Mouse (Mus musculus) midbrain, embryonic 12.5 days (tissue): ENCODE data around the gene Med29. TPM values are rescaled to one million over a fixed set of nuclear protein-coding genes. Genes with fewer than 3 reads are reported as not detected.

Experiments used
- ATAC-seq: fragments of 200-750 bp; cut with Nextera tagmentation; 2 replicates; pipeline ENCODE4 v1.8.0; 2017; ENCODE audit warnings: low read depth, moderate TSS enrichment, moderate library complexity; ENCODE audit not compliant: low FRiP score
- H3K27ac ChIP-seq: fragments of 300-500 bp; sonication (generic); replicated peaks from 2 replicates; pipeline ENCODE4 v1.5.1; 2016; ENCODE audit warnings: mild to moderate bottlenecking
- H3K27me3 ChIP-seq: fragments of 300-500 bp; sonication (generic); 2 replicates; pipeline ENCODE4 v1.6.1; 2016; ENCODE audit warnings: mild to moderate bottlenecking
- H3K36me3 ChIP-seq: fragments of 300-500 bp; sonication (generic); 2 replicates; pipeline ENCODE4 v1.6.1; 2016
- H3K4me1 ChIP-seq: fragments of 300-500 bp; sonication (generic); 2 replicates; pipeline ENCODE4 v1.6.1; 2016
- H3K4me2 ChIP-seq: fragments of 300-500 bp; sonication (generic); replicated peaks from 2 replicates; pipeline ENCODE4 v1.6.1; 2016; ENCODE audit warnings: mild to moderate bottlenecking, moderate library complexity
- H3K4me3 ChIP-seq: fragments of 300-500 bp; sonication (generic); 2 replicates; pipeline ENCODE4 v1.5.1; 2016; ENCODE audit warnings: mild to moderate bottlenecking
- H3K9ac ChIP-seq: fragments of 300-500 bp; sonication (generic); replicated peaks from 2 replicates; pipeline ENCODE4 v1.6.1; 2016; ENCODE audit warnings: mild to moderate bottlenecking, moderate library complexity
- H3K9me3 ChIP-seq: fragments of 300-500 bp; sonication (generic); 2 replicates; pipeline ENCODE4 v1.6.1; 2016; ENCODE audit warnings: mild to moderate bottlenecking
- whole genome bisulfite sequencing: fragments of 180-500 bp; shearing (Covaris S2); methylation state at CpG from one replicate; pipeline ENCODE4 v1.1.7; 2016; 5-methylcytosine and 5-hydroxymethylcytosine counted together
- polyA plus RNA-seq: library from polyadenylated mRNA; unstranded; fragments of >200 nt; fragmentation: Nextera tagmentation; extraction: Ambion mirVana; gene quantifications from 2 replicates; pipeline ENCODE4 v1.2.1, GENCODE M21; 2016

Med29 gene
- polyA plus RNA-seq, 1 experiment from 2014 or later: 46.9 TPM

DNA sequence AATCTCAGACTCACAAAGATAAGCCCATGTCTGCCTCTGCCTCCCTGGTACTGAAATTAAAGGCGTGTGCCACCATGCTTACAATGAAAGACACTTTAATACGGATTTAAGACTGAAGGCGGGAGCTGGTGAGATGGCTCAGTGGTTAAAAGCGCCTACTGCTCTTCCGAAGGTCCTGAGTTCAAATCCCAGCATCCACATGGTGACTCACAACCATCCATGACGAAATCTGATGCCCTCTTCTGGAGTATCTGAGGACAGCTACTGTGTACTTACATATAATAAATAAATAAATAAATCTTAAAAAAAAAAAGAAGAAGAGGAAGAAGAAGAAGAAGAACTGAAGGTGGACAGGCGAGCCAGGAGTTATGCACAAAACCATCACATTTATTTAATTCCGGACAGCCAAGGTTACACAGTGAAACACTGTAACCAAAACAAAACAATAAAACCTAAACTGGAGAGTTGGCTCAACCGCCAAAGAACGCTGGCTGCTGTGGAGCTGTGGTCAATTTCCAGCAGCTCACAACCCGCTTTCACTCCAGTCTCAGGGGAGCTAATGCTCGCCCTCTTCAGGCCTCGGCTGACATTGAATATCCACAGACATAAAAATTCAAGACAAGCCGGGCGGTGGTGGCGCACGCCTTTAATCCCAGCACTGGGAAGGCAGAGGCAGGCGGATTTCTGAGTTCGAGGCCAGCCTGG, 53.1 kb downstream of the Med29 start:
- 80% methylated on average over 19 of the region's 19 CpGs for WGBS
- Histone ChIP-seq H3K4me1 (peaks cover 12% of the 10 kb centered on the region), H3K4me2 (peak overlapping the region; percentile 87), H3K27me3 (no peaks in the 10 kb centered on the region; the same call in 1 of the 2 replicates), H3K9me3 (no peaks in the 10 kb centered on the region), H3K9ac (peak overlapping the region; percentile 86), H3K27ac (peak overlapping the region; percentile 78), H3K4me3 (peak overlapping the region; percentile 97), H3K36me3 (0 out of 2 replicates have a peak, but pooled peaks cover 3% of the 10 kb centered on the region)
- no peak for ATAC-seq

DNA sequence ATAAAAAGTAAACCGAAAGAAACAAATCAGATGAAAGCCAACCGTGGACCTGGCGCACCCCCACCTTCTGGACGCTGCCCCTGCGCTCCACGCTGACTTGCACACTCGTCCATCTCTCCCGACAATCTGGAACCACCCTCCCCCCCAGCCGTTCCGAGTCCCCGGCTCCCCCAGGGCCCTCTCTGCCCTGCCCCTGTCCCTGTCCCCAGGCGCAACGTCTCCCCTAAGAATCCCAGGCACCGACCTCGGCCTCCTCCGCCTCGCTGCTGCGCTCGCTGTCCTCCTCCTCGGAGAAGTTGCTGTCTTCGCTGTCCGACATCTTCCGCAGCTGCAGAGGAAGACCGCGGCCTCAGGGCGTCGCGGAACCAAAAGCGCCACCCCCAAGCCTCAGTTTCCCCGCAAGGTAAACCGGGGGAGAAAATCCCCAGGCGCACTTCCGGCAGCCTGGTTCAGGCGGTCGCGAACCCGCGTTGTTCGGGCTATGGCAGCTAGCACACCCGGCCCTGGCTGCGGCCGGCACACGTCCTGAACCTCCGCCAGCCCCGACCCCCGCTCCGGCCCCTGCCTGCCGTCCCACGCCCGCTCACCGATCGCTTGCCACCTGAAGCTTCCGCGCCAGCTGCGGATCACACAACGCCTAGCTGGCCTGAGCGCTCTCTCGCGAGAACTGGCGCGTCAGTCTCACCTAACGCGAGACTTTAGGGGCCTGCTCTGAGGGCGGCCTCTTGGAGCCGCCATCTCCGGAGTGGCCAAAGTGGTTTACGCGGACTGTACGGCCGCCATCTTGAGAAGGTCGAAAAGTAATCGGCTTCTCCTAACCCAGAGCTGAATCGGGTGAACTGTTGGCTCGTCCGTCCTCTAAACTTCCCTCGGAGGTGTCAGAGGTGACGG, 54.2 kb downstream of the Med29 start, which contains the start of gene Supt5:
Supt5 (minus strand) TSS at position 639 of the 891 bp plus-strand sequence.
- 0 out of 2 replicates have a peak, but pooled peaks cover 3% of the 10 kb centered on the region for H3K36me3 ChIP-seq
- H3K27me3 ChIP-seq: no peaks in the 10 kb centered on the region; the same call in 1 of the 2 replicates
- peak; percentile 99 for ATAC-seq
- H3K4me3 ChIP-seq: peak within 1 kb of the TSS; percentile 97
- under 1% methylated on average over 76 of the region's 77 CpGs for WGBS
- H3K27ac ChIP-seq: peak within 1 kb of the TSS; percentile 83
- peaks cover 12% of the 10 kb centered on the region for H3K4me1 ChIP-seq
- peak within 1 kb of the TSS; percentile 86 for H3K9ac ChIP-seq
- peak within 1 kb of the TSS; percentile 87 for H3K4me2 ChIP-seq
- no peaks in the 10 kb centered on the region for H3K9me3 ChIP-seq

Other genes starting within 250 kb of the Med29 start
- 134 TPM in 2 replicates for gene Fbl, start 223.0 kb downstream of the Med29 start, polyA plus RNA-seq
- gene Dyrk1b, start 213.2 kb downstream of the Med29 start, polyA plus RNA-seq: 21.5 and 22.8 TPM in 2 replicates
- gene Eid2, start 124.8 kb downstream of the Med29 start, polyA plus RNA-seq: 5.7 and 7.3 TPM in 2 replicates
- gene Eid2b, start 115.0 kb downstream of the Med29 start, polyA plus RNA-seq: 25.2 and 27.4 TPM in 2 replicates
- gene Selenov, start 101.5 kb downstream of the Med29 start, polyA plus RNA-seq: 0.90 and 1.6 TPM in 2 replicates
- 86.8 and 91.4 TPM in 2 replicates for gene Dll3, start 90.5 kb downstream of the Med29 start, polyA plus RNA-seq
- gene Timm50, start 80.6 kb downstream of the Med29 start, polyA plus RNA-seq: 188 and 193 TPM in 2 replicates
- 105 and 107 TPM in 2 replicates for gene Supt5, start 54.0 kb downstream of the Med29 start, polyA plus RNA-seq
- gene Rps16, start 42.1 kb downstream of the Med29 start, polyA plus RNA-seq: 544 and 582 TPM in 2 replicates
- gene Plekhg2, start 20.1 kb downstream of the Med29 start, polyA plus RNA-seq: 71.6 and 78.6 TPM in 2 replicates
- 4.9 and 5.4 TPM in 2 replicates for gene Zfp36, start 12.5 kb downstream of the Med29 start, polyA plus RNA-seq
- 83.2 and 86.0 TPM in 2 replicates for gene Paf1, start 243 bp upstream of the Med29 start, polyA plus RNA-seq
- 6.3 TPM in 2 replicates for gene Gmfg, start 44.7 kb upstream of the Med29 start, polyA plus RNA-seq
- gene Lrfn1, start 59.3 kb upstream of the Med29 start, polyA plus RNA-seq: 9.2 and 13.9 TPM in 2 replicates
- not detected in 2 replicates for gene Ifnl2, start 117.7 kb upstream of the Med29 start, polyA plus RNA-seq
- gene Ifnl3, start 130.1 kb upstream of the Med29 start, polyA plus RNA-seq: not detected in 2 replicates
- not detected in 2 replicates for gene Sycn, start 148.2 kb upstream of the Med29 start, polyA plus RNA-seq
- not detected in 2 replicates for gene Nccrp1, start 154.5 kb upstream of the Med29 start, polyA plus RNA-seq
- gene Samd4b, start 205.4 kb upstream of the Med29 start, polyA plus RNA-seq: 34.1 and 34.8 TPM in 2 replicates
- gene Pak4, start 205.5 kb upstream of the Med29 start, polyA plus RNA-seq: 40.4 and 43.5 TPM in 2 replicates
- not detected in 2 replicates for gene Acp7, start 238.6 kb upstream of the Med29 start, polyA plus RNA-seq